Mouse (Mus musculus) frontal cortex, adult (tissue): Measurements from ENCODE around the gene Ednra.

Source experiments
- ATAC-seq: cut with Nextera tagmentation; 2 replicates; pipeline ENCODE4 v1.9.2; 2017; ENCODE audit warnings: mild to moderate bottlenecking, moderate library complexity, mixed read lengths; ENCODE audit not compliant: low TSS enrichment

Gene Ednra

GRCm38 (mm10) chr8:77724046-77724930 is at the start of gene Ednra:
Gene Ednra (minus strand): TSS chr8:77724464.
- peak; percentile 86 for ATAC-seq

- no peak for ATAC-seq
These were observed 49.6 kb upstream of the Ednra start for GRCm38 (mm10) chr8:77773831-77774230.

- no peak for ATAC-seq
These were observed 49.0 kb upstream of the Ednra start for GRCm38 (mm10) chr8:77773256-77773655.

- no peak for ATAC-seq
These were observed 48.1 kb upstream of the Ednra start for GRCm38 (mm10) chr8:77772210-77772886.

GRCm38 (mm10) chr8:77770966-77771365 is 46.7 kb upstream of the Ednra start:
- peak; percentile 47; the same call in 1 of the 2 replicates for ATAC-seq

- ATAC-seq: no peak
These were observed 44.7 kb upstream of the Ednra start for GRCm38 (mm10) chr8:77768916-77769315.

- ATAC-seq: peak; percentile 31; the same call in 1 of the 2 replicates
These were observed 40.0 kb upstream of the Ednra start for GRCm38 (mm10) chr8:77764253-77764652.

- no peak for ATAC-seq
These were observed 38.7 kb upstream of the Ednra start for GRCm38 (mm10) chr8:77762967-77763366.

- no peak for ATAC-seq
These were observed 31.2 kb upstream of the Ednra start for GRCm38 (mm10) chr8:77755441-77755840.

GRCm38 (mm10) chr8:77753796-77754195 is 29.5 kb upstream of the Ednra start:
- ATAC-seq: no peak

- no peak for ATAC-seq
These were observed 27.8 kb upstream of the Ednra start for GRCm38 (mm10) chr8:77752041-77752440.

GRCm38 (mm10) chr8:77750407-77750806 is 26.1 kb upstream of the Ednra start:
- ATAC-seq: no peak

- no peak for ATAC-seq
These were observed 20.2 kb upstream of the Ednra start for GRCm38 (mm10) chr8:77744476-77744875.

GRCm38 (mm10) chr8:77742395-77742794 is 18.1 kb upstream of the Ednra start:
- ATAC-seq: no peak

- ATAC-seq: peak; percentile 96
These were observed 16.9 kb upstream of the Ednra start for GRCm38 (mm10) chr8:77741050-77741777.

GRCm38 (mm10) chr8:77738419-77738818 is 14.2 kb upstream of the Ednra start:
- no peak for ATAC-seq

- ATAC-seq: no peak
These were observed 13.1 kb upstream of the Ednra start for GRCm38 (mm10) chr8:77737327-77737726.

GRCm38 (mm10) chr8:77733792-77734191 is 9.5 kb upstream of the Ednra start:
- no peak for ATAC-seq

GRCm38 (mm10) chr8:77732964-77733363 is 8.7 kb upstream of the Ednra start:
- no peak for ATAC-seq

- no peak for ATAC-seq
These were observed 1.1 kb upstream of the Ednra start for GRCm38 (mm10) chr8:77725406-77725805.

- ATAC-seq: no peak
These were observed 674 bp downstream of the Ednra start for GRCm38 (mm10) chr8:77723534-77724045.

- no peak for ATAC-seq
These were observed 1.2 kb downstream of the Ednra start for GRCm38 (mm10) chr8:77723018-77723417.
